Mouse (Mus musculus): ENCODE measurements around the gene Tbx3. TPM values are rescaled to one million over a fixed set of nuclear protein-coding genes. Genes with fewer than 3 reads are reported as not detected.

Tbx3 gene
- polyA plus RNA-seq, 1 experiment from 2014 or later, result 67.0 TPM

GRCm38 (mm10) chr5:119662326-119662725 is 8.1 kb upstream of the Tbx3 start:
- Histone ChIP-seq H3K4me2 (peak overlapping the region; percentile 79), H3K9ac (peak overlapping the region; percentile 72), H3K27me3 (peaks cover 84% of the 10 kb centered on the region), H3K27ac (peak overlapping the region; percentile 91), H3K4me1 (peaks cover 61% of the 10 kb centered on the region), H3K4me3 (peak overlapping the region; percentile 36), H3K36me3 (no peaks in the 10 kb centered on the region), H3K9me3 (no peaks in the 10 kb centered on the region)
- 3% methylated on average over 13 of the region's 13 CpGs for WGBS
- no peak for ATAC-seq (ENCODE audit: insufficient number of reproducible peaks, insufficient read depth, low FRiP score, low TSS enrichment, low read depth)

- no peak for ATAC-seq (ENCODE audit: insufficient number of reproducible peaks, insufficient read depth, low FRiP score, low TSS enrichment, low read depth)
- H3K27ac ChIP-seq, result peak overlapping the region; percentile 91
- peaks cover 62% of the 10 kb centered on the region for H3K4me1 ChIP-seq
- H3K27me3 ChIP-seq, result peaks cover 83% of the 10 kb centered on the region
- no peaks in the 10 kb centered on the region for H3K36me3 ChIP-seq
- peak overlapping the region; percentile 36 for H3K4me3 ChIP-seq
- WGBS, result 7% methylated on average over 12 of the region's 12 CpGs
- H3K9me3 ChIP-seq, result no peaks in the 10 kb centered on the region
- H3K9ac ChIP-seq, result peak overlapping the region; percentile 72
- peak overlapping the region; percentile 79 for H3K4me2 ChIP-seq
These were observed 7.7 kb upstream of the Tbx3 start for GRCm38 (mm10) chr5:119662731-119663130.

GRCm38 (mm10) chr5:119663241-119663640 is 7.2 kb upstream of the Tbx3 start:
- H3K4me2 ChIP-seq, result peak overlapping the region; percentile 79
- peak overlapping the region; percentile 36 for H3K4me3 ChIP-seq
- H3K27me3 ChIP-seq, result peaks cover 83% of the 10 kb centered on the region
- H3K9ac ChIP-seq, result peak overlapping the region; percentile 72
- whole genome bisulfite sequencing, result 3% methylated on average over 15 of the region's 15 CpGs
- ATAC-seq (ENCODE audit: insufficient number of reproducible peaks, insufficient read depth, low FRiP score, low TSS enrichment, low read depth), result no peak
- no peaks in the 10 kb centered on the region for H3K9me3 ChIP-seq
- no peaks in the 10 kb centered on the region for H3K36me3 ChIP-seq
- H3K4me1 ChIP-seq, result peaks cover 67% of the 10 kb centered on the region
- H3K27ac ChIP-seq, result peak overlapping the region; percentile 91

- WGBS, result 22% methylated on average over 5 of the region's 5 CpGs
- Histone ChIP-seq H3K9ac (peak overlapping the region; percentile 72), H3K27ac (peak overlapping the region; percentile 91), H3K27me3 (peaks cover 83% of the 10 kb centered on the region), H3K9me3 (no peaks in the 10 kb centered on the region), H3K36me3 (no peaks in the 10 kb centered on the region), H3K4me2 (peak overlapping the region; percentile 79), H3K4me3 (peak overlapping the region; percentile 36), H3K4me1 (peaks cover 72% of the 10 kb centered on the region)
- no peak for ATAC-seq (ENCODE audit: insufficient number of reproducible peaks, insufficient read depth, low FRiP score, low TSS enrichment, low read depth)
These were observed 6.7 kb upstream of the Tbx3 start for GRCm38 (mm10) chr5:119663747-119664146.

GRCm38 (mm10) chr5:119665739-119666138 is 4.7 kb upstream of the Tbx3 start:
- Histone ChIP-seq H3K4me3 (peak overlapping the region; percentile 14; the same call in 1 of the 2 replicates), H3K9ac (peak overlapping the region; percentile 99), H3K9me3 (no peaks in the 10 kb centered on the region), H3K27me3 (peaks cover 76% of the 10 kb centered on the region), H3K4me2 (peak overlapping the region; percentile 79), H3K36me3 (no peaks in the 10 kb centered on the region), H3K4me1 (peaks cover 80% of the 10 kb centered on the region), H3K27ac (peak overlapping the region; percentile 91)
- WGBS, result 19% methylated on average over 6 of the region's 6 CpGs
- no peak for ATAC-seq (ENCODE audit: insufficient number of reproducible peaks, insufficient read depth, low FRiP score, low TSS enrichment, low read depth)

- Histone ChIP-seq H3K4me2 (peak overlapping the region; percentile 79), H3K4me3 (peak overlapping the region; percentile 75), H3K27me3 (peaks cover 68% of the 10 kb centered on the region), H3K9ac (peak overlapping the region; percentile 99), H3K27ac (peak overlapping the region; percentile 100), H3K36me3 (no peaks in the 10 kb centered on the region), H3K9me3 (no peaks in the 10 kb centered on the region), H3K4me1 (peaks cover 66% of the 10 kb centered on the region)
- WGBS, result 14% methylated on average over 13 of the region's 13 CpGs
- no peak for ATAC-seq (ENCODE audit: insufficient number of reproducible peaks, insufficient read depth, low FRiP score, low TSS enrichment, low read depth)
These were observed 3.0 kb upstream of the Tbx3 start for GRCm38 (mm10) chr5:119667356-119667940.

GRCm38 (mm10) chr5:119668191-119668912 is 2.1 kb upstream of the Tbx3 start:
- Histone ChIP-seq H3K27ac (peak overlapping the region; percentile 100), H3K9me3 (no peaks in the 10 kb centered on the region), H3K4me2 (peak overlapping the region; percentile 79), H3K9ac (peak overlapping the region; percentile 99), H3K4me1 (peaks cover 57% of the 10 kb centered on the region), H3K36me3 (no peaks in the 10 kb centered on the region), H3K4me3 (peak overlapping the region; percentile 75), H3K27me3 (peaks cover 63% of the 10 kb centered on the region)
- 8% methylated on average over 34 of the region's 34 CpGs for WGBS
- ATAC-seq (ENCODE audit: insufficient number of reproducible peaks, insufficient read depth, low FRiP score, low TSS enrichment, low read depth), result no peak

GRCm38 (mm10) chr5:119668913-119669411 is 1.5 kb upstream of the Tbx3 start:
- H3K9me3 ChIP-seq, result no peaks in the 10 kb centered on the region
- H3K36me3 ChIP-seq, result no peaks in the 10 kb centered on the region
- 6% methylated on average over 17 of the region's 18 CpGs for WGBS
- H3K4me3 ChIP-seq, result peak overlapping the region; percentile 75
- H3K27me3 ChIP-seq, result peaks cover 57% of the 10 kb centered on the region
- no peak for ATAC-seq (ENCODE audit: insufficient number of reproducible peaks, insufficient read depth, low FRiP score, low TSS enrichment, low read depth)
- H3K9ac ChIP-seq, result peak overlapping the region; percentile 99
- H3K27ac ChIP-seq, result peak overlapping the region; percentile 100
- H3K4me1 ChIP-seq, result peaks cover 51% of the 10 kb centered on the region
- peak overlapping the region; percentile 79 for H3K4me2 ChIP-seq

- Histone ChIP-seq H3K4me2 (peak overlapping the region; percentile 79), H3K4me3 (peak overlapping the region; percentile 75), H3K9me3 (no peaks in the 10 kb centered on the region), H3K9ac (peak overlapping the region; percentile 99), H3K27ac (peak overlapping the region; percentile 100), H3K36me3 (no peaks in the 10 kb centered on the region), H3K4me1 (peaks cover 46% of the 10 kb centered on the region), H3K27me3 (peaks cover 51% of the 10 kb centered on the region)
- no peak; the same call in 1 of the 2 replicates for ATAC-seq (ENCODE audit: insufficient number of reproducible peaks, insufficient read depth, low FRiP score, low TSS enrichment, low read depth)
- WGBS, result under 1% methylated on average over 61 of the region's 61 CpGs
These were observed 516 bp upstream of the Tbx3 start for GRCm38 (mm10) chr5:119669741-119670565.

- H3K9ac ChIP-seq, result peak overlapping the region; percentile 99
- peaks cover 49% of the 10 kb centered on the region for H3K27me3 ChIP-seq
- peaks cover 40% of the 10 kb centered on the region for H3K4me1 ChIP-seq
- no peak for ATAC-seq (ENCODE audit: insufficient number of reproducible peaks, insufficient read depth, low FRiP score, low TSS enrichment, low read depth)
- H3K9me3 ChIP-seq, result no peaks in the 10 kb centered on the region
- peak overlapping the region; percentile 100 for H3K27ac ChIP-seq
- WGBS, result under 1% methylated on average over 40 of the region's 40 CpGs
- peak overlapping the region; percentile 79 for H3K4me2 ChIP-seq
- peak overlapping the region; percentile 75 for H3K4me3 ChIP-seq
- peaks cover 10% of the 10 kb centered on the region for H3K36me3 ChIP-seq
These were observed 794 bp downstream of the Tbx3 start for GRCm38 (mm10) chr5:119671124-119671801.

- under 1% methylated on average over 23 of the region's 23 CpGs for WGBS
- H3K4me1 ChIP-seq, result peaks cover 36% of the 10 kb centered on the region
- H3K36me3 ChIP-seq, result peaks cover 15% of the 10 kb centered on the region
- peak overlapping the region; percentile 100 for H3K27ac ChIP-seq
- H3K9ac ChIP-seq, result peak overlapping the region; percentile 99
- peaks cover 44% of the 10 kb centered on the region for H3K27me3 ChIP-seq
- no peak for ATAC-seq (ENCODE audit: insufficient number of reproducible peaks, insufficient read depth, low FRiP score, low TSS enrichment, low read depth)
- peak overlapping the region; percentile 75 for H3K4me3 ChIP-seq
- no peaks in the 10 kb centered on the region for H3K9me3 ChIP-seq
- H3K4me2 ChIP-seq, result peak overlapping the region; percentile 79
These were observed 1.5 kb downstream of the Tbx3 start for GRCm38 (mm10) chr5:119671965-119672347.

Measured in embryonic facial prominence, embryonic 13.5 days (tissue).